Mouse (Mus musculus): ENCODE measurements around the gene Prkg1.

GRCm38 (mm10) chr19:31764801-31765340, at the start of gene Prkg1:
- TF ChIP-seq ZC3H11A (IDR thresholded peaks at IDR 0.05; ENCODE audit: borderline replicate concordance, low read depth, low read length): no peak
- no peak for TF ChIP-seq HCFC1 (IDR thresholded peaks at IDR 0.05; ENCODE audit: borderline replicate concordance, insufficient read depth, low read length)
- TF ChIP-seq CHD2 (IDR thresholded peaks at IDR 0.05; ENCODE audit: low read depth, low read length): no peak
- TF ChIP-seq ZNF384 (IDR thresholded peaks at IDR 0.05; ENCODE audit: low read depth, low read length): no peak

All from ES-E14 (cell line).